Mouse (Mus musculus) frontal cortex, postnatal 14 days (tissue): ENCODE results near the gene Cnksr3.

ENCODE experiments used
- DNase-seq, 2 experiments: peaks; one replicate each; pipeline ENCODE4 v3.0.0; 2022; ENCODE audit warnings: low spot score in 2 of 2

The Cnksr3 gene

DNA sequence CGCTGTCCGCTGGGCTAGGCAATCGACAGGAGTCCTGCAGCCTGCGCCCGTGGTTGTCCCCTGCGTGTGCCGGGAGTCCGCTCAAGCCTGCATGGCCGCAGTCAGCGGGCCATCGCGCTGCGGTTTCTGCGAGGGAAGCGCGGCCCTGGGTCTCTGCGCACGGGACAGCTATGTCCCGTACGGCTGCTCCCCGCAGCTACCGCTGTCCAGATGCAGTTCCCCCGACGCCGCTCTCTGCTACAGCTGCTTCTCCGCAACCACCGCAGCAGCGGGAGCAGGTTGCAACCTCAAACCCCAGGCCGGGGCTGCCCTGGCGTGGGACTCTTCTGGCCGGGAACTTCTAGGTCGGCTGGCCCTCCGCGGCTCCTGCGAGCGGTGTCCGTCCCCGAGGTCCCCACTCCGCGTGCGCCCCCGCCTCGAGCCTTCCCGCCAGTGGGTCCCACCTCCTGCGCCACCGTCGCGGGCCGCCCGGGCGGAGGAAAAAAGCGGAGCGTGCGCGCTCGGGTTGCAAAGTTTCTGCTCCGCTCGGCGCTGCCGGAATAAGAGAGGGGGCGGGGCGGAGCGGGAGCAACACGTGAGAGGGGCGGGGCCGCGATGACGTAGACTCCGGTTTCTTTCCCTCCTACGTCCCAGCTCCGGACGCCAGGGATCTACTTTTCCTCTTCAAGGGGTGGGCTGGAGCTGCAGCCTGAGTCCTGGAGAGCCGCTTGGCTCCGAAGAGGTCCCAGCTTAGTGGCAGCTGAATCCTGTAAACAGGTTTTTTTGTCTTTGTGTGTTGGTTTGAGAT, at the start of gene Cnksr3:
Cnksr3 (minus strand) TSS at position 542 of the 787 bp plus-strand sequence.
- peak; percentile 83 to 85 for DNase-seq

DNA sequence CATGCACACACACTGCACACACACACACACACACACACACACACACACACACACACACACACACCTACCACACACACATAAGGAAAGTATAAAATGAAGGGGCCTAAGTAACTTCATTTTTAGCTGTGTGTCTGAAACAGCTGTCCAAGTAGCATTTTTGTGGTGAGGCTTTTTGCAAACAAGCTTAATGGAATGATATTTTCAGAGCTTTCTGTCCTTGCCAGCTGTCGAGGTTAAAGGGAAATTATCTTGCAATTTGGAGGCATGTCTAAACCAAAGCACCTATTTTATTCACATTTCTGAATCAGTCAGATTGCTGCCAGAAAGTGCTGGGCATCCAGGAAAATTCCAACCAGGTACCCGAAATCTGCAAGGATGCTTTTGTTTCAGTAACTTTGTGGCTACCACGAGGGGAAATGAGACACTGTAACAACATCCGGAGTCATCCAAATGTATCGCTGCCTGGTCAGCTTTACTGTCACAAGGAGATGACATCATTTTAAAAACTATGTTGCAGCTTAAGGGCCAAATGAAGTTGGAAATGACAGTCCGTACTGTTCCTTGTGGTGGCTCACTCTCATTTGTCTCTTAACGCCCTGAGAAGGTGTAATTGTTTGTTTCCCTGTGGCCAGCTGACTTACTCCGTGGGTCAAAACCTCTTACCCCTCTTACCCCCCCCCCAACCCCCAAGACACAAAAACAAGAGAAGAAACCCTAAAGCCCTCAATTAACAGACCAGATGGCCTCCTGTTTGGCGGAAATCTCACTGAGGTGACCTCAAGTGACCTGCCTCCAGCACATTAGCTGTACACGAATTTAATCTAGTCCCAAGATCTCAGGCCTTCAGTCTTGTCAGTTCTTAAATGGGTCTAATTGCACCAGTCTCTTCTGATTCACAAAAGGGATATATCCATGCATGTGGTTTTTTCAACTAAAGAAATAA, 48.4 kb upstream of the Cnksr3 start:
- no peak for DNase-seq

DNA sequence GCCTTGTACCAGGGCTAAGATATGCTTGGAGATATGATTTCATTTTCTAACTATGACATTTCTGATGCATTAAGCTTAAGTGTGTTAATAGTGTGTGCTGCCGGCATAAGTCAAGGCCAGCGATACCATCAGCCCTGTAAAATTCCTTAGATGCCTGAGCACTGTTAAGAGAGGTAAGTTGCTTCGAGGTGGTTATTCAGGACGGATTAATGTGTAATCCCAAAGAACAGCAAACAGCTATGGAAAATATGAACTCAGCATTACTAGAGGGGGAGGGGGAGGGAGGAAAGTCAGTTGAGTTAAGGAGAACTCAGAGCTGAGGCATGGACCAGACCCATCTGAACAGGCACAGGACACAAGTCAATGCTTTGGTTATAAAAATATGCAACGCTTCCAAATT, 46.6 kb upstream of the Cnksr3 start:
- DNase-seq: no peak

DNA sequence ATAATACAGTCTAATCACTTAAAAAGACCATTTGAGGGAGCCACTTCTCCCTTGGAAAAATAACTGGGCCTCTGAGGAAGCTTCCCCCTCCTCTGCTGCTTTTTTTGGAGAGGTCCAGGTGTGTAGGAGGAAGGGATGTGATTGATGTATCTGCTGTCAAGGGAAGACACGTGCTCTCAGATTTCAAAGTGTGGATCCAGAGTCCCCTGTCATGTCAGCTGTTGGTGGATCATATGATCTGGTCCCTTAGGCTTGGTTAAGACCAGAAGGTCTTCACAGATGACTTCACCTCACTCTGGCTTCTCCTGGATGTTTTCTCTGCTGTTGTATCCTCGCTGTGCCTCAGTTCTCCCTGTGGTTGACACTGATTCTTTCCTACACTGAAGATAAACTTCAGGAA, 38.4 kb upstream of the Cnksr3 start:
- no peak for DNase-seq

DNA sequence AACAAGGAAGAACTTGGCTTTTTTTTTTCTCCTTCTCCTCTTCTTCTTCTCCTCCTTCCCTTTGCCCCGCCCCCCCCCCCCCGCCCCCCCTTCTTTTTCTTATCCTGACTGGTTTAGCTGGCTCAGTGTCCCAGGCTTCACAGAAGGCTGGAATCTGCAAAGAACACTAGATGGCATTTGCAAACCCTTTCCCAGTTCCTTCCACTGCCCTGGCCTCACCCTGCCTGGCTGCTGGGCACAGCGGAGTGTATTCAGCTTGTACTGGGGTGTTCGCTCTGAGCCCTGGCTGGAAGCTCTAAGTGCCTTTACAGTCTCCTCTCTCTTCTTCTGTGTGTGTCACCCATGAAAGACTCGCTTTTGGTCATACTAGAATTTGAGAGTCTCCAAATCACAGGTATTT, 22.6 kb upstream of the Cnksr3 start:
- no peak for DNase-seq

DNA sequence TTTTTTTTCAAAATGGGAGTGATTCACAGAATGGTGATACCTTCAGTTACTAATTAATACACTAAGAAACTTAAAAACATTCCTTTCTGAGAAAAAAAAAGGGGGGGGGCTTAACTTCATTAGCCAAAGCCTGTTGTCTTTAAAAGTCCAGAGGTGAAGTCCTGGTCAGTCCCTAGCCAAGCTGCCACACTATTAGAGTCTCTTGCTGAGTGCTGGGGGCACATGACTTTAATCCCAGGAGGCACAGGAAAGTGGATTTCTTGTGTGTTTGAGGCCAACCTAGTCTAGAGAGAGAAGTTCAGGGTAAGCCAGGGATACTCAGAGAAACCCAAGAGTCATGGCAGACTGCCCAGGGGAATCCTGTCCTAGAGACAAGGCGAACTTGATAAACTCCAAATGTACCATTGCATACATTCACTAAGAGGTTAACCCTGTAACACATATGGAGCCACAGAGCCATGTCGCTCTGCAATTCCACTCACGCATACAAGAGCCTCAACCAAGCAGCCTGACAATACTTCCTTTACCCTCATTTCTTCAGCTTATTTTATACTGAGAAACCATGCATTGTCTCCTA, 5.6 kb upstream of the Cnksr3 start:
- DNase-seq: no peak

DNA sequence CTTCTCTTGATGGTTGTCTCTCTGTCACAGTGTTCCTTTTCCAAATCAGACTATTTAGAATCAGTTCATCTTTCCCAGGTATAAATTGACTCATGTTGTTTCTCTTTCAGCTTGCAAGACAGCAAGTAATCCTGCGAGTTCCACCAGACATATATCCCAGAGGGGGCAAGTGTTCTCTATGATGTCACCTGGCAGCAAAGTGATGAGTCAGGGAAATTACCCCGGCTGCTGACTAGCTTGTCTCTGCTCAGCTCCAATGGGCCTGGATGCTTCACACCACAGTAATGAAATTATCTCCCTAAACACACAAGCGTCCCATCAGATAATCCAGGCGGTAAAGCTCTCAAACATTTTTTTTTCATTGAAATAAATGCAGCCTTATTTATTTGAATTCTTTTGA, 2.7 kb upstream of the Cnksr3 start:
- no peak for DNase-seq

DNA sequence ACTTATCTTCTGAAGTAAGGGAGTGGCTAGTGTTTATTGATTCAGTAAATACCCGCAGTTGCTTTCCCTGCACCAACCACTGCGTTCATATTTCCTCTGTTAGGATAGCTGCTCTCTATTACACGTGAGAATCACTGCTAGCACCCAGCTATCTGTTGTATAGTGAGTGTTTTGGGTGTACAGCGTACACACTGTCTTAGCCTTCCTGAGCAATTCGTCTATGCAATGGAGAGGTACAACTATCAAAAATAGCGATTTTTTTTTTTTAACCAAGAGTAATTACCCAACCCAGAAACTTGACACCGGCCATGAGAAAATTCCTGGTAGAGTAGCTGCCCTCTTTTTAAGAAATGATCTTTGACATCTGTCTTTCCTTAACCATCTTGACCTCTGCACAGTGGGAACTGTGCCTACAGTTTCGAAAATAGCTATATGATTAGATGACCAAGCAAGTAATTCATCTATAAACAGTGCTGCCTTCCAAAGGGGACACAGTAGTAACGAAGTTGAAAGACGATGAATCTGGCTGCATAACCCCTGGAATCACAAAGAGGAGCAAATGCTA, 1.1 kb upstream of the Cnksr3 start:
- DNase-seq: no peak

DNA sequence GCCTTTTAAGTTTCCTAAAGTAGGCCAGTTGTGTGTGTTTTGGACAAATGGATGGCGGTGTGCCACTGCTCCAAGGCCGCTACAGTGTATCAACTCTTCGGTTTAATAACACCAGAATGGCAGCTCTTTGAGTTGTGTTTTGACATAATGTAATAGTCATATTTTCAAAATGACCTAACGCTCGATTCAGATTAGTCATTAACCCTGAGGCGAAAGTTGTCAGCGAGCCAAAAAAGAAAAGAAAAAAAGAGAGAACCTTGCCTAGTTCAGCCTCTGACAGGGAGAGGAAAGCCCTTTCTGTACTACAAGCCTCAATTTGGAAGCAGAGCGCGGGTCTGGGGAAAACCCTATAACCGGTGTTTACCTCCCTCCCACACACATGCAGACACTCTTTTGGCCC, 500 bp upstream of the Cnksr3 start:
- no peak for DNase-seq

DNA sequence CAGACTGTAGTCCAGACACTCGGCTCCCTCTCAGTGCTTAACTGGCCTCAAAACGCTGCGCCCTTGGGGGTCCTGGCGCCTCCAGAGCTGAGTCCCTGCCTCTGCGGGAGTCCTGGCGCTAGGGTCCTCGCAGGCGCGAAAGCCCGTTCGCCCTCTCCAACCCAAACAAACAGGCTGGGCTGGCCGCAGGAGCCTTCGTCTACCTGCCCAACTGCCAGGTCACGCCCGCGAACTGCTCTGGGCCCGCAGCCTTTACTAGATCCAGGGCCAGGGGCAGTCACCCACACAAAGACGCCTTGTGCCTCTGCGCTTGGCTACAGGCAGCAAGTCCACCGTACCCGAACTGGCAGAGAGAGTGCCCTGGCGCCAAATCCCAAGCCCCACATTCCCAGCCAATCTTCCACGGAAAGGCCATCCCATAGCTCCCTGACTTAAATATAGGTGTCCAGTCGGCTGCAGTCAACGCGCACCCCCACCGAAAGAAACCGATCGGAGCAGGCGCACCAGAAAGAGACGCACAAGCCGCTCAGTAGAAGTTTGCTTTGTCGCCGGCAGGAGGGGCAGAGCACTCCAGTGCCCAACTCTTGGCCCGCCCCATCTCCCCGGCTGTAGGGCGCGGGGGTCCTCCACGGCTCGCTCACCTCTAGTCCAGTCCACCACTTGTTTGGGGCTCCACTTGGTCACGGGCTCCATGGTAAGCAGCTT, 894 bp downstream of the Cnksr3 start:
- DNase-seq: peak; percentile 31 to 46

DNA sequence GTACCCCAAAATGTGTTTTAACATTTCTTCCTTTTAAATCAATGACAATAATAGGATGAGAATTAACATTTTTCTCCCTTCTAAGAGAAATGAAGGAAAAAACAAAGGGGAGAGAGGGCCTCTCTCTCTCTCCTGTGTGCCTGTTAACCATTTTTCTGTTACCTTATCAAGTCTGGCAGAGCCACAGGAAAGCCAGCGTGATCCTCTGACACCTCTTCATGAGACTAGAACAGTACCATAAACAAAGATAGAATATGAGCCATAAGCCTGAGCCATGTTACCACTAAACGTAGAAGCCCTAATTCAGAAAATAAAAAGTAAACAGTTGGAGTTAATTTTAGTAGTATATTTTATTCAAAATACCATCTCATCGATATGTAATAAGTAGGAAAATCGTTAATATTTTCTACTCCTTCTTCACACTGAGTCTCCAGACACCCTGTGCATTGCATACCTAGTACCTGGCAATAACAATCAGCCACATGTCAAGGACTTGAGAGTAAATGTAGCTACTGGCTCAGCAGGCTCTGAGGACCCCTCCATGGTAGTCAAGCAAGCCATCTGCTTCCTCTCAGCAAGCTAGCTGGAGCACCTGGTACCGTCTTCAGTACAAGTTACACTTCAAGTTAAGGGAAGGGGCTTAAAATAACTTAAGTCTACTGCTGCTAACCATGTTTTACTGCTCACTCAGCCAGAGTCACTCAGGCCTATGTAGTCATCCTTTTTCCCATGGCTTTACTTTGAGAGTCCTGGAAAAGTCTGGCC, 2.2 kb downstream of the Cnksr3 start:
- DNase-seq: no peak

DNA sequence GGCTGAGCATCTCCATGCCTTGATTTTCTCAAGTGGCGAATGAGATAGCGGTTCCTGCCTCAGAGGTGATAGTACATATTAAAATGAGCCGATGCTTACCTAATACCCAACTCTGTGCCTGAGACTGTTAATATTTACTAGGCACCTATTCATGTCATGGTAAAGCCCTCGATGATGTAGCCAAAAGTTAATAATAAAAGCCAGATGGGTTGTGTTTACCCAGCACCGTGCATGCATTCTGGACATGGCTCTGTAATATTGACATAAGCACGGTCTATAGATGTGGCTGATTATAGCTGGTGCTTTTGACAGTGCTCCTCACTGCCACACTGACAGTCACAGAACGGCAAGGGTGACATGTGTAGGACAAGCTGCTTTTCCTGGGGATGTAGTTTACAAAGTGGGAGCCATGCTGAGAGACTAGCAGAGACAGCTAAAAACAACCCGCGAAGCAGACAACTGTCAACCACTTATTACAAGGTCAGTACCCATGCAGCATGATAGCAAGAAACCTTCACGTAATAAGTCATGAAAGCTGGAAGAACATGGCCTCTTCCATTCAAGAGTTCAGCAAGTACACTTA, 3.1 kb downstream of the Cnksr3 start:
- DNase-seq: no peak

DNA sequence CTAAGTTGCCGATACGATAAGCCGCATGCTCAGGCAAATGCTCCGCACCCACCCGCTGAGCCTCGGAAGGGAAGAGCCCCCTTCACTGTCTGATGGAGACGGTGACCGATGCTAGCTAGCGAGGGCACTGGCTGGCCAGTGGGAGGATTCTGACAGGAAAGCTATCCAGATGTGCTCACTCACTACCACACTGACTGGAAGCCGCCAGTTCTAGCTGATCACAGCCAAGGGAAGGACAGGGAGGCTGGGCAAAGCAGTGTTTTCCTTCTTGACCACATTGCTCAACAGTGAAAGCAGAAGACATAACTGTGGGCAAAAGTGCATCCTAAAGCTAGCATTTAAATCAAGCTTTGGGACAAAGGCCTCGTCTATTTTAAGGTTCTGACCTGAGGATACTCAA, 4.7 kb downstream of the Cnksr3 start:
- no peak for DNase-seq

DNA sequence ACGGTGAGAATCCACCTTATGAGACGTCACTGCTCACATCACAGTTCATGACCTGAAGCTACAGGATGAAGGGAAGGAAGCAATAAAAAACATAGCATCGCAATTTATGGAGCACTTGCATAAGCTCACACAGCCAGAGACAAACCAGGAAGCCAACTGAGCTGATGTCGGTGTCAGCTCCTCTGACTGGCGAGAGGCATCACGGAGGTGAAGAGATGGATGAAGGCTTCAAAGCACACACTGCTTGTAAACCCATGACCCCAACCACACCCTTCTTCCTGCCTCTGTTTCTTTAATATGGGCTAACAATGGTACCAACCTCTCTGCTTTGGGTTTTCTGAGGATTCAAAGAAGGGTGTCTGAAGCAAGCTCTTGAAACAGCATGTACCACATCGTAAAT, 5.5 kb downstream of the Cnksr3 start:
- DNase-seq: no peak

DNA sequence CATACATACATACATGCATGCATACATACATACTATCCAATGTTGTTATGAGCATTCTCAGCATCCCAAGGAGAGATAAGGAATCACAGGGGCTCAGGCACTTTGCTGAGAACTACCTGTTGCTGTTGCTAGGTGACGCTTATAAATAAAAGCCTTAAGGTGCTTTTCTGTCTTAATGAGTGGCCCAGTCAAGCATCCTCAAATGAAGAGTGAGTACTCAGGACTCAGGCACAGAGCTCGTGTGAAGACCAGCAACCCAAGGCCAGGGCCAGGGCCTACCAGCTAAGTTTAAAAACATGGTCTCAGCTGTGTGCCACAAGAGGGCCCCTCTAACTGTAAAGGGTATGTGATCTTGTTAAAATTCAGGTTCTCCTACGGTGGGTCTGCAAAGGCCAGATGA, 6.5 kb downstream of the Cnksr3 start:
- DNase-seq: no peak

DNA sequence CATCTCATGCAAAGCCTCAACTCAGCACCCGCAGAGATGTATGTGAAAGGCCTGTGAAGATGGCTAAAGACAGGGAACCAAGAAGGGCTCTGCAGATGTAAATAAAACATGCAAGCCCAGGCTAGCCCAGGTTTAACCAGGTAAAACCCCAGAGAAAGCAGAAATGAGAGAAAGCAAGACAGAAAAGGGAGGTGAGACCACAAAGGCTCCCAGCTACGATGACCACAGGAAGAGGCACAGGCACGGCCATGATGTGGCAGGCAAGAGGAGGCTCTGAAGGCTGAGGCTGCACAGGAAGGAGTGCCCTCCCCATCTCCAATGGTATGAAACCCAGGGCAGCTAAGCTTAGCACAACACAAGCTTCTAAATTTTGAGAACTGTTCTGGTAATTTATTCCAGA, 7.1 kb downstream of the Cnksr3 start:
- no peak for DNase-seq

DNA sequence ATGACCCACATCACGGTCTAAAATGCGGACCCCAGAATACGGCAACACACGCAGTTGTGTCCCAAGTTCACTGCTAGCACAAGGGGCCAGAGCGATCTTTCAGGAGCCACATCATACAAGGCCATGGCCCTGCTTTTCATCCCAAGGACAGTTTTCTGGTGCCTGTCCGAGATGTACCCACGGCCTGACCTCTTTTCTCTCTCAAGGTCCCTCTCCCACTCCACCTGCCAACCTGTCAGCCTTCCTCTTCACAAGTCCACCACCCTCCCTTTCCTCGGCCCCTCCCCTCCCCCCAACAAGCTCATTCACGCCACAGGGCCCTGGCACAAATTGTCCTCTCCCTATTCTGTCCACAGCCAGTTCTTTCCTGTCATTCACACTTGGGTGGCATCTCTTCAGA, 9.5 kb downstream of the Cnksr3 start:
- no peak for DNase-seq

DNA sequence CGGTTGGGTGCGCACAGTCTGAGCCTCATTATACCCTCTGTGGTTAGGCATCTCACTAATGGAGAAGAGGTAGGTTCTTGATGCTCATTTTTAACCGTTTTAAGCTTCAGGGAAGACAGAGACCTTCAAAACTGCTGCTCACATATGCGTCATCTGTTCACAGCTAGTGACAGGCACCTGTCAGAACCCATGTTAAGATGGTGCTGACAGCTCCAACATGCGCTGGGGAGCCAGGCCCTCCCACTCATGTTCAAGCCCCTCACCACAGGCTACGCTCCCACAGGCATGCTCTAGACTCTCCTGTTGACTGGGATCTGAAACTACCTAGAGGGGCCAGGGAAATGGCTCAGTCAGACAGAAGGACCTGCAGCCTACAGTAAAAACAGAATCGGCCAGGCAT, 11.4 kb downstream of the Cnksr3 start:
- DNase-seq: no peak

DNA sequence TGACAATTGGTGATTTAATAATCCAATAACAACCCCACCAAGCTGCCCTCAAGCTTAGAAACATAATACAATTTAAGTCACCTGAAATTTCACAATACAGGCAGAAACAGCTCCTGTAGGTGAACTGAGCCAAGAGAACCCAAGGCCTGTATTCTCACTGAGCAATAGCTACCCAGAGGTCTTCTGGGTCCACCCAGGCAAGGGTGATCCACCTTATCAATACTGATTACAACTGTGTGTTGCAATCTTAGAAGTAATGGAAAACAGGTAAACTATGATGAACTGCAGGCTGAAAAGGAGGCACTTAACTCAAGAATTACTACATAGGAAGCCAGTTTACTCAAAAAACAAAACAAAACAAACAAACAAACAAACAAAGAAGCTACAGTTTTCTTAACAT, 13.8 kb downstream of the Cnksr3 start:
- DNase-seq: no peak

DNA sequence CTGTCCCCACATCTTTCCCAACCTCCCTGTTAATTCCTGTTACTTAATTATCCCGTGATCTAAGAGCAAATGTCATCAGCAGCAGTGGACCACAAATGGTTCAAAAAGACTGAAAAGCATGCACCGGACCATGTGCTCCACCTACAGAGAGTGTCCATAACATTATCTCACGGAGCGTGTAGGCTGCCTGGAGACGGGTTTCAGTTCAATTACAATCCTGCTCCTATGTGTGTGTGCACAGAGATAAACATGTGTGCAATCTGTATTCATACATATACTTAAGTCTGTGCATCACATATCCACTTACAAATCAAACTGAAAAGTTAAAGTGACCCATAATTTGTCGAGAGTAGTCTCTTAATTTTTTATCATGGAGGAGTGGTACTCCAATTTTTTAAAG, 14.3 kb downstream of the Cnksr3 start:
- DNase-seq: no peak
